Mouse (Mus musculus) ovary, postnatal 14 days (tissue): ENCODE data around the gene Dhx9.
"Not testable (repeated sequence)": the region's sequence is repeated elsewhere in the genome, so short reads cannot be mapped to it uniquely, and the experiment has no call there.

ENCODE experiments used
- DNase-seq: peaks from one replicate; pipeline ENCODE4 v3.0.0; 2022; ENCODE audit warnings: low spot score

Gene Dhx9

GRCm38 (mm10) chr1:153417805-153418204 lies 69.7 kb downstream of the Dhx9 start:
- not testable (repeated sequence) for DNase-seq

GRCm38 (mm10) chr1:153416271-153416832 lies 71.1 kb downstream of the Dhx9 start:
- not testable (repeated sequence) for DNase-seq

- not testable (repeated sequence) for DNase-seq
Observed at GRCm38 (mm10) chr1:153415742-153416141, 71.7 kb downstream of the Dhx9 start.

GRCm38 (mm10) chr1:153414962-153415361 lies 72.5 kb downstream of the Dhx9 start:
- no peak for DNase-seq

- DNase-seq, result not testable (repeated sequence)
Observed at GRCm38 (mm10) chr1:153414114-153414723, 73.2 kb downstream of the Dhx9 start.

- not testable (repeated sequence) for DNase-seq
Observed at GRCm38 (mm10) chr1:153413397-153414020, 74.0 kb downstream of the Dhx9 start.

- not testable (repeated sequence) for DNase-seq
Observed at GRCm38 (mm10) chr1:153412663-153413396, 74.6 kb downstream of the Dhx9 start.

- no peak for DNase-seq
Observed at GRCm38 (mm10) chr1:153411723-153412122, 75.7 kb downstream of the Dhx9 start.

- DNase-seq, result not testable (repeated sequence)
Observed at GRCm38 (mm10) chr1:153410915-153411314, 76.5 kb downstream of the Dhx9 start.

GRCm38 (mm10) chr1:153408296-153408695 lies 79.2 kb downstream of the Dhx9 start:
- DNase-seq, result not testable (repeated sequence)

GRCm38 (mm10) chr1:153407641-153408040 lies 79.8 kb downstream of the Dhx9 start:
- not testable (repeated sequence) for DNase-seq
